Comparison of ENCODE assay signal across 8 mouse cellular contexts in genomic region chrX:20931364-20931763, GRCm38 (mm10). TPM values are rescaled to one million over a fixed set of nuclear protein-coding genes. Genes with fewer than 3 reads are reported as not detected.
DNase-seq lines count a peak whose midpoint lies in the region; ATAC-seq lines count a peak whose summit lies in the region.

TSS of gene Cfp (minus strand) at chrX:20931555.

- peak; percentile 85 for ATAC-seq in granulocyte monocyte progenitor cell, adult 5-6 weeks (replicated peaks; ENCODE audit: poor library complexity, severe bottlenecking)
- ATAC-seq in megakaryocyte progenitor cell, adult 5-6 weeks (replicated peaks; ENCODE audit: poor library complexity), result peak; percentile 86

- DNase-seq in adrenal gland, postnatal 14 days, result no peak
- DNase-seq in adrenal gland, adult 18-20 months (ENCODE audit: low spot score in 2 of 2), result no peak
- peak; percentile 13 to 15 for DNase-seq in lung, adult 18-20 months
- no peak for DNase-seq in lung, postnatal 10 days
- DNase-seq in cerebellum, postnatal 10 days, result no peak
- DNase-seq in cerebellum, adult 18-20 months, result no peak

RNA-seq across cellular contexts. Expression of gene Cfp, which starts in this region (rescaled TPM):
- 15.1 and 20.4 TPM in 2 replicates for total RNA-seq in adrenal gland, postnatal 14 days (2021)
- total RNA-seq in adrenal gland, adult 18-20 months (2021), result 10 to 100 TPM in 1 of 2 experiments, 1 to 10 TPM in 1; 9.6 to 16.8 TPM
- total RNA-seq in granulocyte monocyte progenitor cell, adult 5-6 weeks (2014; fragmentation: Nextera tagmentation), result 46.8 and 65.6 TPM in 2 replicates
- 30.8 and 33.2 TPM in 2 replicates for total RNA-seq in granulocyte monocyte progenitor cell, adult 5-6 weeks (2017)
- total RNA-seq in megakaryocyte progenitor cell, adult 5-6 weeks (2015), result 27.0 and 38.2 TPM in 2 replicates
- total RNA-seq in megakaryocyte progenitor cell, adult 5-6 weeks (2017), result 19.5 and 32.9 TPM in 2 replicates

Comparison
In these comparisons a context has a peak if more than half of its experiments do, and no peak if none do; other contexts are left out.
1. DNase-seq: peak in lung, adult 18-20 months (2 of 2); none in adrenal gland, postnatal 14 days (single experiment), adrenal gland, adult 18-20 months (0 of 2), lung, postnatal 10 days (single experiment), cerebellum, postnatal 10 days (0 of 2) and cerebellum, adult 18-20 months (0 of 2).